Mouse (Mus musculus) thymus, postnatal 25 days (tissue): Measurements from ENCODE around the gene Morf4l1.
"Not testable (repeated sequence)": the region's sequence is repeated elsewhere in the genome, so short reads cannot be mapped to it uniquely, and the experiment has no call there.

Experiments used
- DNase-seq: peaks from one replicate; pipeline ENCODE4 v3.0.0; 2022

Morf4l1 gene

DNA sequence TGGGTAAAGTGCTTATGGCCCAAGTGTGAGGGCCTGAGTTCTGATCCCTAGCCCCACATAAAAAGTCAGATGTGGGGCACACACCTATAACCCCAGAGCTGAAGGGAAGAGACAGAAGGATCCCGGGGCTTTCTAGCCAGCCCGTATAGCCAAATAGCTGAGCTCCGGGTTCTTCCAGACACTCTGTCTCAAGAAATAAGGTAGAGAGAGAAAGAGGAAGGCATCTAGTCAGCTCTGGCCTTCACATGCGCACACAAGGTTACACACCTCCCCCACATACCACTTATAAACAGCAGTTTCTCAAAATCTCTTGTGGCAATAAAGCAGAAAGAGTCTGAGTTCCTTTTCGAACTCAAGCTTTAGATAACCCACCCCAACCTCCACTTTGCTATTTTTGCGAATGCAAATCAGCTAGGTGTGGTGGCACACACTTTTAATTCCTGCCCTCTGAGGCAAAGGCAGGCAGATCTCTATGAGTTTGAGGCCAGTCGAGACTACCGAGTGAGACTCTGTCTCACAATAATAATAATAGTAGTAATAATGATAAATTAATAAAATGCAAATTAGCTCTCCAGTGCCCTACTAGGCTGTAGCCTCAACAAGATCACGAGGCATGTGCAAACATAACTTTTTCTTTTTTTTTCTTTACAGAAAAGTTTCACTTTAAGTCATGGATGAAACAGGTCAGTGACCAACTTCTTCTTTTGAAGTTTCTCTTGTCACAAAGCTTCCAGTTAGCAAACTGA, 54.6 kb downstream of the Morf4l1 start:
- no peak for DNase-seq

DNA sequence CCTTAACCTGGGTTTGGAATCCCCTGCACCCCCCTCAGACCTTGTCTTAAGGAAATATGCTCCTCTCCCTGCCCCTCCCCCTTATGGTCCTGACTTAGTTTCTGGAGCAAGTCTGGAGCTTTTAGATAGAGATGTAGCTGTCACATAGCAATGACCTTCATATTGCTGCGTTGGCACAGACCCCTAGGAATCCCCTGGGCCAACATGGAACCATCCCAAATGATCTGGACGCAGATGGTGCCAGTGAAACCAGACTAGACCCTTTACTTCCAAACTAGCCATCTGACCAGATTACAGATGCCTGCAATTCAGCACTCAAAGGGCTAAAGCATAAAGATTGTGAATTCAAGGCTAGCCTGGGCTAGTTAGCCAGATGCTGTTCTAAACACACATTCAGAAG, 57.9 kb downstream of the Morf4l1 start:
- DNase-seq, result no peak

- DNase-seq, result no peak
Observed at GRCm38 (mm10) chr9:90055911-90056310, 58.7 kb downstream of the Morf4l1 start.

DNA sequence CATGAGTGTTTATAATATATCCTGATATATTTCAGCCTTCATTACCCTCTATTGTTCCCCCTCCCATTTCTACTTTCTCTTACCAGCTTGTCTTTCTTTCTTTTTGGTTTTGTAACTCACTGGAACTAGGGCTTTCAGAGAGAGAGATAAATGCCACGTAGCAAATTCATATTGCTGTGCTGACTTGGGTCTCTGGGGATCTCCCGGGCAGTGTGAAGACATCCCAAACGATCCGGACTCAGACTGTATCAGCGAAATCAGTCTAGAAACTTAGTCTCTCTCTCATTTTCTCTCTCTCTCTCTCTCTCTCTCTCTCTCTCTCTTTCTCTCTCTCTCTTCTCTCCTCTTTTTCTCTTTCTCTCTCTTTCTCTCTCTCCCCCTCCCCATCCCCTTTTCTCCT, 59.2 kb downstream of the Morf4l1 start:
- DNase-seq, result no peak

DNA sequence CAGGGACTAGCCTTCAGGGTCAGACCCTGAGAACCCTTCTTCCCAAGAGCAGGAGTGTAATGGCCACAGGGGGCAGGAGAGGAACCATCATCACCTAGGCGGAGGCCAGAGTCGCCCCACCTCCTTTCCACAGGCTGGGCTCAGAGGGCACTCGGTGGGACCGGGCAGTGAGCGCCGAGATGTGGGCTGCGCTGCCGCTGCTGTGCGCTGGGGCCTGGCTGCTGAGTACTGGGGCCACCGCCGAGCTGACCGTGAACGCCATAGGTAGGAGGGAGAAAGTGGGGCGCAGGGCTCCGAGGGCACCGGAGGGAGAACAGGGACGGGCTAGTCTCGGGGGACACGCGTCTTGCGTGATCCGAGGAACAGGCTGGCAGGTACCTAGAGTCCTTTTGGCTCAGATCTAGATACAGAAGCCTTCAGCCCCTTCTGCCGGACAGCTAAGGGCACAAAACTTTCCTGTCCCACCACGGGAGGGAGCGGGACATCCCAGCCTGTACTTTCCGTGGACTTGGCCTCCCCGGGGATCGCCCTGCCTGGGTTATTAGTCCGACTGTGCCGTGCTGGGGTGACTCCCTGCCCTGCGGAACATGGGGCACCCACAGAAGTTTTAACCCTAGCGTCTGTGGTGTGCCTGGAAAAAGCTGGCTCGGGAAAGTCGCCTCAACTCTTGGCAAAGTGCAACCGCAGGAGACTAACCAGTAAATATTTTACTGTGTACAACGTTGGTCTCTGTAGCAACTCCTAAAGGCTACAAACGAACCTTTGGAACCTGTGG, 60.0 kb downstream of the Morf4l1 start:
- DNase-seq, result peak; percentile 6

- no peak for DNase-seq
Observed at GRCm38 (mm10) chr9:90053852-90054251, 60.7 kb downstream of the Morf4l1 start, which contains the start of gene Ctsh. Gene Ctsh (plus strand): TSS chr9:90054152.

- DNase-seq, result no peak
Observed at GRCm38 (mm10) chr9:90047937-90048627, 66.5 kb downstream of the Morf4l1 start.

DNA sequence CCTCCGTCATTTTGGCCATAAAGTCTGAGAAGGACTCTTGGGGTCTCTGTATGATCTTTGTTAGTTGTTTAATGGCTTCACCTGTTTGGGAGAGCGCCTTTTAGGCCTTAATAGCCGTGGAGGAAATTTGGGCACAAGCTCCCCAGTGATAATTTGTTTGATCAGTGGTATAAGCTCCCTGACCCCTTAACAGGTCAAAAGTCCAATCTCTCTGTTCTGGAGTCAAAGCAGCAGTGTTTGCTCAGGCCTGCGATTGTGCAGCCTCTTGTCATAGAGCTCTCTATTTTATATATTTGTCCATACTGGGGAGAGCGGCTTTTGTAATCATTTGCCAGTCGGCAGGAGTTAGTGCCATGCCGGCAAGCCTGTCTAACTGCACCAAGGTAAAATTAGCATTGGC, 69.4 kb downstream of the Morf4l1 start:
- no peak for DNase-seq

DNA sequence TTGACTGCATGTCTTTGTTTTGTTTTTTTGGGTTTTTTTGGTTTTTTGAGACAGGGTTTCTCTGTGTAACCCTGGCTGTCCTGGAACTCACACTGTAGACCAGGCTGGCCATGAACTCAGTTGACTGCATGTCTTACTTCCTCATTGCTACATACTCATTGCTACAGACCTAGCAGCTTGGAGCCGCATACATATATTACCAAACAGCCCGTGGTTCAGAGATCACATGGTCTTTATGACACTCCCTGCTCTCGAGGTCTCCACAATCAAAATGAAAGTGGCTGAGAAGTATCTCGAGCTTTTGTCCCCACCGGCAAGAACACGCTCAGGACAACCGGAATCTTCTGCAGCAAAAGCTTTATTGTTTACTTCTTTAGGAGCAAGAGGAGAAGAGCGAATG, 71.7 kb downstream of the Morf4l1 start:
- not testable (repeated sequence) for DNase-seq
